Mouse (Mus musculus) hindbrain, embryonic 10.5 days (tissue): ENCODE results near the gene Abi1. TPM values are rescaled to one million over a fixed set of nuclear protein-coding genes. Genes with fewer than 3 reads are reported as not detected.

Experiments
- DNase-seq: peaks from one replicate; pipeline ENCODE4 v3.0.0-alpha.2; 2017; ENCODE audit warnings: low spot score
- H3K27ac ChIP-seq: fragments of 300-500 bp; sonication (generic); 2 replicates; pipeline ENCODE4 v1.5.1; 2016; ENCODE audit warnings: mild to moderate bottlenecking, moderate library complexity
- H3K27me3 ChIP-seq: fragments of 300-500 bp; sonication (generic); 2 replicates; pipeline ENCODE4 v1.6.1; 2016; ENCODE audit warnings: mild to moderate bottlenecking; ENCODE audit not compliant: poor library complexity, insufficient read depth, severe bottlenecking
- H3K36me3 ChIP-seq: fragments of 300-500 bp; sonication (generic); 2 replicates; pipeline ENCODE4 v1.6.1; 2016; ENCODE audit warnings: mild to moderate bottlenecking, moderate library complexity
- H3K4me1 ChIP-seq: fragments of 300-500 bp; sonication (generic); replicated peaks from 2 replicates; pipeline ENCODE4 v1.6.1; 2016; ENCODE audit warnings: mild to moderate bottlenecking
- H3K4me3 ChIP-seq: fragments of 300-500 bp; sonication (generic); 2 replicates; pipeline ENCODE4 v1.5.1; 2016; ENCODE audit warnings: mild to moderate bottlenecking, moderate library complexity
- H3K9me3 ChIP-seq: fragments of 300-500 bp; sonication (generic); 2 replicates; pipeline ENCODE4 v1.6.1; 2016; ENCODE audit warnings: mild to moderate bottlenecking, moderate library complexity
- WGBS: fragments of 180-500 bp; shearing (Covaris S2); methylation state at CpG from one replicate; pipeline ENCODE4 v1.1.7; 2016; 5-methylcytosine and 5-hydroxymethylcytosine counted together
- polyA plus RNA-seq: library from polyadenylated mRNA; unstranded; fragments of >200 nt; fragmentation: Nextera tagmentation; extraction: Ambion mirVana; gene quantifications from 2 replicates; pipeline ENCODE4 v1.2.1, GENCODE M21; 2016

Gene Abi1
- 33.6 and 36.8 TPM in 2 replicates for polyA plus RNA-seq

DNA sequence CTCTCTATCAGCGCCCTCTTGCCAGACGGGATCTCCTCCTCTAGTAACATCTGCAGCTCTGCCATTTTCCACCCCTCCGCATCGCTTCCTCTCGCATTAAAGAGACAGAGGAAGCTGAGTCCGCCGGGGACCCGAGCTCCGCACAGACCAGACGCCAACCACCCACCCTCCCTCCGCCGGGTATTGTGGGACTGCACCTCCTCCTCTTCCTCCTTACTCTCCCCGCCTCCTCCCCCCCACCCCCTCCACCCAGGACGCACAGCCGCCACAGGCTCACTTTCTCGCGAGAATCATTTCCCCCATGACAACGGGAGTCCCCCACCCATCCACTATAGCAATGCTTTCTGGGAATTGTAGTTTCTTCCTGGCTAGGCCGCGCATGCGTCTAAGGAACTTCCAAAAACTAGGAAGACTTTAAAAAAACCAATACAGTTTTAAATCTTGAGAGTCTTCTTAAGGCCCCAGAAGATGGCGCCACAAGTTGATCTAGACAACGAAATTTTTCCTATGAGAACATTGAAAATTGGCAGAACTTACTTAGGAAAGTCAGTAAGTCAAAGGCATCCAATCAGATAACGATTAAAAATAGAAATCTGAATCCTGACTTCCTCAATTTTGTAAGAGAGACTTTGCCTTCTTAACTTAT lies at the start of gene Abi1:
Gene Abi1 (minus strand): TSS at position 241 of the 646 bp plus-strand sequence.
- WGBS: 3% methylated on average over 24 of the region's 24 CpGs
- Histone ChIP-seq H3K36me3 (no peaks in the 10 kb centered on the region), H3K4me3 (peak within 1 kb of the TSS; percentile 97), H3K27ac (peak within 1 kb of the TSS; percentile 96), H3K27me3 (no peaks in the 10 kb centered on the region), H3K4me1 (peaks cover 20% of the 10 kb centered on the region), H3K9me3 (no peaks in the 10 kb centered on the region)
- DNase-seq: peak; percentile 92

DNA sequence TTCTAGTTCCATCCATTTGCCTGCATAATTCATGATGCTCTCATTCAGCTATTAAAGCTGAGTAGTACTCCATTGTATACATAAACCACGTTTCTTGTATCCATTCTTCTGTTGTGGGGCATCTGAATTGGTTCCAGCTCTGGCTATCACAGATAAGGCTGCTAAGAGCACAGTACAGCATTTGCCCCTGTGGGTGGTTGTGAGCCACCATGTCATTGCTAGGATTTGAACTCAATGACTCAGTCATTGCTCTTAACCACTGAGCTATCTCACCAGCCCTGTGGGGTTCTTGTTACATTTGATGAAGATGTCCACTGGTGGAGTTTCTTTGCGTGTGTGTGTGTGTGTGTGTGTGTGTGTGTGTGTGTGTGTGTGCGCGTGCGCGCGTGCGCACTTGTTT lies 44.5 kb upstream of the Abi1 start:
- Histone ChIP-seq H3K9me3 (no peaks in the 10 kb centered on the region), H3K27me3 (no peaks in the 10 kb centered on the region), H3K36me3 (peaks cover 89% of the 10 kb centered on the region), H3K4me1 (no peaks in the 10 kb centered on the region), H3K4me3 (no peak overlapping the region), H3K27ac (no peak overlapping the region)
- no peak for DNase-seq
- 92% methylated on average over 8 of the region's 8 CpGs for WGBS

DNA sequence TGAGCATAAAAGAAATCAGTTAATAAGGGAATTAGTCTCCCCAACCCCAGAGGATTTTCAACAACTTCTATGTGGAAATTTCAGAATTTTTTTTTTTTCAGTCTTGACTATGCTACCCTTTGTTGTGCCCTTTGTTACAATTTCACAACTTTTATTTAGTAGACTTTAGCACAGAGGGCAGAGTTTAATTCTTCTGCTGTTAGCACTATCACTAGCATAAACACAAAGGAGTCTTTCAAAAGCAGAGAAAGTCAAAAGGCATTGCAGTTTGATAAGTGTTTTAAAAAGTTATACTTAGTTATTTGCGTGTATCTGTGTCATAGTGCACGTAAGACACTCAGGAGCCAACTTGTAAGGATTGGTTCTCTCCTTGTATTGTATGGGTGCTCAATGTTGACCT lies 38.5 kb upstream of the Abi1 start:
- 95% methylated on average over 2 of the region's 2 CpGs for WGBS
- Histone ChIP-seq H3K27me3 (no peaks in the 10 kb centered on the region), H3K36me3 (peaks cover 89% of the 10 kb centered on the region), H3K4me3 (no peak overlapping the region), H3K27ac (no peak overlapping the region), H3K9me3 (peaks cover 3% of the 10 kb centered on the region; the same call in 1 of the 2 replicates), H3K4me1 (no peaks in the 10 kb centered on the region)
- no peak for DNase-seq

DNA sequence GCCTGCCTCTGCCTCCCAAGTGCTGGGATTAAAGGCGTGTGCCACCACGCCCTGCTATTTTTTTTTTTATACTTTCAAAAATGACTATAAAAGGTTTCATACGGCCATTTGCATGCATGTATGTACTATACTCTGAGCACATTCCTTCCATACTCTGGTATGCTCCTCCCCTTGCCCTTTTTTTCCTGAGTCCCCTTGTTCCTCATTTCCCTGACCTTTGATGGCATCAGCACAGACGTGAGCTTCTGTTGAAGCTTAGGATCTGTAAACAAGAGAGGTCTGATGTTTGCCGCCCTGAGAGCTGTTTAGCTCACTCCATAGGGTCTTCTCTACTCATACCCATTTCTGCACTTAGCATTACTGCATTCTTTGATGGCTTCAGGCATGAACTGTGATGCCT lies 37.7 kb upstream of the Abi1 start:
- peaks cover 84% of the 10 kb centered on the region for H3K36me3 ChIP-seq
- 91% methylated on average over 5 of the region's 5 CpGs for WGBS
- no peak for DNase-seq
- no peak overlapping the region for H3K27ac ChIP-seq
- peaks cover 3% of the 10 kb centered on the region; the same call in 1 of the 2 replicates for H3K9me3 ChIP-seq
- no peaks in the 10 kb centered on the region for H3K4me1 ChIP-seq
- H3K27me3 ChIP-seq: no peaks in the 10 kb centered on the region
- no peak overlapping the region for H3K4me3 ChIP-seq

DNA sequence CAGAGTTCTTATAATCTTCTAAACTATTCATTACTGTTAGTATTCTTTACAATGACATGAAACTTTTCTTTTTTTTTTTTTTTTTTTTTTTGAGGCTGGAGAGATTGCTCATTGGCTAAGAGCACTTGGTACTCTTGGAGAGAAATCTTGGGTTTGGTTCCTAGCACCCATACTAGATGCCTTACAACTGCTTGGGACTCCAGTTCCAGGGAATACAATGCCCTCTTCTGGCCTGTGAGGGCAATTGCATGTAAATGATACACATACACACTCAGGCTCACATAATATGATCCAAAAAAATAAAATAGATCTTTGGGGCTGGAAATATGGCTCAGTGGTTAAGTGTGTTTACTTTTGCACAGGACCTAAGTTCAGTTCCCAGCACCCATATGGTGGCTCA lies 36.7 kb upstream of the Abi1 start:
- H3K27me3 ChIP-seq: no peaks in the 10 kb centered on the region
- no peak overlapping the region for H3K27ac ChIP-seq
- no peaks in the 10 kb centered on the region for H3K4me1 ChIP-seq
- H3K4me3 ChIP-seq: no peak overlapping the region
- H3K36me3 ChIP-seq: peaks cover 78% of the 10 kb centered on the region
- H3K9me3 ChIP-seq: peaks cover 3% of the 10 kb centered on the region; the same call in 1 of the 2 replicates
- DNase-seq: no peak

DNA sequence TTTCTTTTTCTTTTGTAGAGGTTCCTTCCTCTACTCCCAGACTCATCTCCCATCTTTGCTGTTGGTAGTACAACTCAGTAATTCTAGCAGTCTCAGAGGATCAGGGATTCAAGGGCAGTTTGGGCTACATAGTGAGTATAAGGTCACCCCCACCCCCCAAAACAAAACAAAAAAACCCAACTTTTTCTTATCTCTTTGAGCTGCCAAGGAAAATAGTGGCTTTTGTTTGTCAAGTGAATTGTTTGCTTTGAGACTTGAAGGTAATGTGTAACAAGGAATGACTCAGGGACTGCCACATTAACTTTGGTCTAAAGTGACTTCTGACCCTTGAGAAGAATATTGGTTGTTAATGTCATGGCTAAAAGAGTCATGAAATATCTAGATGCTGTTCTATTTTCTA lies 35.8 kb upstream of the Abi1 start:
- peaks cover 69% of the 10 kb centered on the region for H3K36me3 ChIP-seq

DNA sequence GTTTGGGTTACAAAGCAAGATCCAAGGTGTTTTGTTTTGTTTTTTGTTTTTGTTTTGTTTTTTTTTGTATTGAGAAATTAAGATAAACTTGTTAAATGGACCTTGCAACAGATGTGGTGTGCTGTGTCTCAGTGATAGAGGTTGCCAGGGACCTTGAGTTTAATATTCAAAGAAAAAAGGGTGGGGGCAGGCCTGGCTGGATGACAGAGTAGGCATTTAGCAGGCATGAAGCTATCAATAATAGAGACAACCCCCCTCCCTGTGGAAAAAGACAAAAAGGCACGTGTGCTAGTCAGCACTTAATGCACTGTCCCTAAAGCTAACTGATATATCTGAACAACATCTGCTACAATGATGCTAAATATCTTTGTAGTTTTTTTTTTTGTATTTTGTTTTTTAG lies 31.4 kb upstream of the Abi1 start:
- peaks cover 2% of the 10 kb centered on the region; the same call in 1 of the 2 replicates for H3K9me3 ChIP-seq
- DNase-seq: no peak
- WGBS: 74% methylated on average over 1 of the region's 1 CpGs
- H3K4me3 ChIP-seq: no peak overlapping the region
- H3K27me3 ChIP-seq: no peaks in the 10 kb centered on the region
- H3K36me3 ChIP-seq: peaks cover 26% of the 10 kb centered on the region
- peaks cover 9% of the 10 kb centered on the region; the same call in 1 of the 2 replicates for H3K4me1 ChIP-seq
- H3K27ac ChIP-seq: no peak overlapping the region

More for the DNA sequence above, 35.8 kb upstream of the Abi1 start:
- Histone ChIP-seq H3K4me3 (no peak overlapping the region), H3K9me3 (peaks cover 3% of the 10 kb centered on the region; the same call in 1 of the 2 replicates), H3K27ac (no peak overlapping the region), H3K4me1 (no peaks in the 10 kb centered on the region), H3K27me3 (no peaks in the 10 kb centered on the region)
- DNase-seq: no peak

DNA sequence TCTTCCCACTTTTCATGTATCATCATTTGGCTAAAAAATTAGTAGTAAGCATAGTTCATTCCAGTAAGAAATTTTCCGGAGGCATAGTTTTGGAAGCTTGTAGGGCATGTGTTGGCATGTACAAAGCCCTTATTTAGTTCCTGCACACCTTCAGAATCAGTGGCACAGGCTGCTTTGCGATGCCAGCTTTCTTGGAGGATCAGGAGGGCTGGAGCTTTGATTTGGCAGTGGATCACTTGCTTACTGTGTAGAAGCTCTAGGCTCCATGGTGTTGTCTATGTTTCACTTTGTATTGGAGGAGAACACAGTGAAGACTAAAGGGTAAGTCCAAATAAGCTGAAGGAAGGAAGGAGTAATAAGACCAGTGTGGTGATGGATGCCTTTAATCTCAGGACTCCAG lies 30.4 kb upstream of the Abi1 start:
- Histone ChIP-seq H3K27ac (no peak overlapping the region), H3K36me3 (peaks cover 17% of the 10 kb centered on the region; the same call in 1 of the 2 replicates), H3K27me3 (no peaks in the 10 kb centered on the region), H3K4me3 (no peak overlapping the region), H3K9me3 (no peaks in the 10 kb centered on the region), H3K4me1 (peaks cover 9% of the 10 kb centered on the region; the same call in 1 of the 2 replicates)
- 98% methylated on average over 2 of the region's 2 CpGs for WGBS
- DNase-seq: no peak

DNA sequence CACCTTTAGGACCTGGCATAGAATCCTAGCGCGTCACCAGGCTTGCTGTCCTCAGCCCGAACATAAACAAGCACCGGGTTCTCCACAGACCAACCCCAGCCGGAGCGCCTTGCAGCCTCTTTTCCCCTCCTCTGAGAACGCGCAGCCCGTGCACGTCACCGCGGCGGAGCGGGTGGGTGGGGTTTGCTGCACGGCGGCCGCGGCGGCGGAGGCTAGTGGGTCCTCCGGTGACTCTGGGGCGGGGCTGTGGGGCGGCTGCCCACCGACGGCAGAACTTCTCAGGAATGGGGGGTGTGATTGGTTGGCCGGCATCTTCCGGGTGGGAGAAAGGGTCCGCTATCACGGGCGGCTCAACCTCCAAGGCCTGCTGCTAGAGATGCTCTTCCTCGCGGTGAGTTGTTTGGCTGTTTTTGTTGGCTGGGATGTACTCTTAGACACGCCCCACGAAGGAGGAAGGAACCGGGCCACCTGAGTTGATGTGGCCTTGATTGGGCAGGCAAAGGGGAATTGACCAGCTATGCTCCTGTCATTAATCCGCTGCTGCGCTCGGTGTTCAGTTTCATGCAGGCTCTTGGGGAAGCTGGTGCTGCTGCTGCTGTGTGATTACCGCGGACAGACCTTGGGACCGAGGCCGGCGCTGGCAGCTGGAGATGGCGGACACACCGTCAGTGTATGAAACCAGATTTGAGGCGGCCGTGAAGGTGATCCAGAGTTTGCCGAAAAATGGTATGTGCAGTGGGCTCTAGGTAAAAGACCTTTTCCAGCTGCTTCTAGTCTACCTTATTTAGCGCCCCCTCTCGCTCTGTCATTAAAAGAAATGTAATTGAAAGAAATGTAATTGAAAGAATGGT lies 29.1 kb upstream of the Abi1 start:
- Histone ChIP-seq H3K4me3 (peak overlapping the region; percentile 84), H3K36me3 (peaks cover 8% of the 10 kb centered on the region; the same call in 1 of the 2 replicates), H3K27ac (peak overlapping the region; percentile 94), H3K4me1 (peaks cover 9% of the 10 kb centered on the region; the same call in 1 of the 2 replicates), H3K9me3 (no peaks in the 10 kb centered on the region), H3K27me3 (no peaks in the 10 kb centered on the region)
- DNase-seq: peak; percentile 92
- WGBS: under 1% methylated on average over 50 of the region's 50 CpGs

DNA sequence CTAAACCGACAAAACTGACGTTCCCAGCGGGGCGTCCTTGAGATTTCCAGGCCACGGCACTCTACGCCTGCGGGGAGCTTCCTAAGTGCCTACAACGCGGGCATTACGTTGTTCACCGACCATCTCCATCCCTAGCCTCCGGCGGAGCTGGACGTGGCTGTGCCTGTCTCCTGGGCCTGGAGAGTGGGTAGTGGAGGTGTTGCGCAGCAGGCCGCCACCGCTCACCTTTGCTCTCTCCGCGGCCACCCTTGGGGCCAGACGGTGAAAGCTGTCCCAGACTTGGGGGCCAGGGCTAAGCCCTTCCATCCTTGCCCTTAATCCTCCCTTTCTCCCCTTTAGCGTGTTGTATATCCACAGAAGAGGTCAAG lies 28.3 kb upstream of the Abi1 start:
- H3K4me1 ChIP-seq: peaks cover 9% of the 10 kb centered on the region; the same call in 1 of the 2 replicates
- no peaks in the 10 kb centered on the region for H3K27me3 ChIP-seq
- H3K27ac ChIP-seq: peak overlapping the region; percentile 94
- peaks cover 5% of the 10 kb centered on the region; the same call in 1 of the 2 replicates for H3K36me3 ChIP-seq
- no peak for DNase-seq
- under 1% methylated on average over 21 of the region's 21 CpGs for WGBS
- H3K4me3 ChIP-seq: peak overlapping the region; percentile 84
- H3K9me3 ChIP-seq: no peaks in the 10 kb centered on the region

DNA sequence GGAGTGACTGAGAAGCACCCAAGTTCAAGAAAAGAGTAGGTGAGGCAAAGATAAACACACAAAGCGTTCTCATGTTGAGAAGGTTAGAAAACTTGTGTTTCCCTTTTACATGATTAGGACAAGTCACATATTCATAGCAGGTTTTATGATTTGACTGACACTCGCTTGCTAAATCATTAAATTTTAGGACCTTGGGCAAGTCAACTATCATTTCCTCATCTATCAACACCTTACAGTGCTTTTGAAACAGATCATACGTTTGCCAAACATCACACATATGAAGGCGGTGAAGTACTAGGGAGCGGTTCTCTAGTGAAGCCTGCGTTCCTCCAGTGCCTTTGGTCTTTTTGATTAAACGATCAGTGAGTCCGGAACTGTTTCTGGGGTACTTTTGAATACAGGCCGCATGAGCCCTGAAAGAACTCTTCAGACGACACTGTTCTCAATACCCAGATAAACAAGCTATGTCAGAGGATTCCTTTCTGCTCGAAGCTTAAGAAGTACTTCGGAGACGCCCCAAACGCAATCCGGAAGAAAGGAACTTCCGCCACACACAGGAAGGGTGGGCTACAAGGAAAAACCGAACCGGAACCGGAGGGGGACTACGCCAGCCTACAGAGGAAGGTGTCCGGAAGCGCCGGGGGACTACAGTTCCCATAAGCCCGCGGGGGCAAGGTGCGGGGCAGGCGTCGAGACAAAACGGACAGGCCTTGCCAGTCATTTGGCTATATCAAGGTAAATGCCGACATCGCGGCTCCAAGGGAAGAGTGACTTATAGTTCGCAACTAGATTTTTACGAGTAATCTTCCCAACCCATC lies 27.7 kb upstream of the Abi1 start, which contains the start of gene Acbd5:
Gene Acbd5 (plus strand): TSS at position 616 of the 818 bp plus-strand sequence.
- Histone ChIP-seq H3K4me1 (peaks cover 9% of the 10 kb centered on the region; the same call in 1 of the 2 replicates), H3K9me3 (no peaks in the 10 kb centered on the region)
- WGBS: 3% methylated on average over 34 of the region's 34 CpGs

DNA sequence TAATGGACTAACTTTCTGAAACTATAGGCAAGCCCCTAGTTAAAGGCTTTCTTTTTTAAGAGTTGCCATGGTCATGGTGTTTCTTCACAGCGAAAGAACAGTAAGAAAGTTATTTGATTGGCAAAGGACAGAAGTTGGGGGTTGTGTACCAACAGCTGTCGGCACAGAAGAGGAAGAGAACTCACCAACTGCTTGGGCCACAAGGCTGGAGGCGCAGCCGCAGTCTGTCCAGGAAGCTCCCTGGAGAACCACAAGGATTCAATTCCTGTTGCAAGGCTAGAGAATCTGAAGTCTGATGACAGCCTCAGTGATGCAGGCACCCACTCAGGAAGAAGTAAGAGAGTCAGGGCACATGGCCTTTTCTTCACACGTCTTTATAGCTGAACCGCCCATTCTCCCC lies 12.5 kb upstream of the Abi1 start:
- Histone ChIP-seq H3K36me3 (no peaks in the 10 kb centered on the region), H3K27ac (no peak overlapping the region), H3K4me1 (no peaks in the 10 kb centered on the region), H3K27me3 (no peaks in the 10 kb centered on the region), H3K9me3 (no peaks in the 10 kb centered on the region), H3K4me3 (no peak overlapping the region)
- 74% methylated on average over 6 of the region's 6 CpGs for WGBS
- DNase-seq: no peak

More for the DNA sequence above, 27.7 kb upstream of the Abi1 start, which contains the start of gene Acbd5:
- peak; percentile 93 for DNase-seq
- peak within 1 kb of the TSS; percentile 84 for H3K4me3 ChIP-seq
- peaks cover 4% of the 10 kb centered on the region; the same call in 1 of the 2 replicates for H3K36me3 ChIP-seq
- no peaks in the 10 kb centered on the region for H3K27me3 ChIP-seq
- H3K27ac ChIP-seq: peak within 1 kb of the TSS; percentile 94
